10 mouse cellular contexts compared by ENCODE assay signal in the genomic region with DNA sequence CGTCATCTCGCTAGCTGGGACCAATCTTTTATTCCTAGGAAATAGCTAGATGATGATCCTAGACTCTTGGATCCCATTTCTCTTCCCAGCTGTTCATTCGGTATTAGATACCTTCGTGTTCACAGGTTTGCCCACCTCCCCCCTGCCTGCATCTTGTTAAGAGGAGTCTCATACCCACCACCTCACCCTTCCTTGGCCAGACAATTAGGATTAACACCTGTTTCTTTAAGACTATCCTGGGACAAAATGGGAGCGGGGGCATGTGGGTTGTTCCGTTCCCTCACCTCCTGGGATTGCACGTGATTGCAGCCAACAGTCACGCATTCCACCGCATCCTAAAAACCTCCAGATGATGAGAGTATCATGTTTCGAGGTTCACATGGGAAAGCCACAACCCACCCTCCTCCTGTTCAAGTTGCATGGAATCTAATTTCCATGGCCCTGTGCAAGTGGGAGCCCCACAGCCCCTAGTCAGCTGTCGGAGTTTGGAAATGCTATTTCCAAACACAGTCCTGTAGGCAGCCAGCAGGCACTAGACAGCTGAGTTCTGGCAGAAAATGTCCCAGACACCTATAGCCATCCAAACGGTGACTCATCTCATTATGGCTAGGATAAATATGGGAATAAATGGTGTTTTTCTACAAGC. TPM values are rescaled to one million over a fixed set of nuclear protein-coding genes. Genes with fewer than 3 reads are reported as not detected.
DNase-seq lines count a peak whose midpoint lies in the region; ATAC-seq and TF ChIP-seq lines count a peak whose summit lies in the region.
"Had no signal": no experiment of that assay in that cellular context is flagged by ENCODE, and none has a peak within 500 bp of the region (broad histone marks: within the 10 kb centered on the region; RNA-seq: fewer than 3 reads in every experiment).

No protein-coding gene starts in this region.

- no peak for TF ChIP-seq EP300 in heart, adult 2 months (IDR thresholded peaks at IDR 0.05; ENCODE audit: insufficient read depth, low read depth, low read length)

- H3K9me3 ChIP-seq in heart, embryonic 12.5 days (replicated peaks): no peaks in the 10 kb centered on the region
- H3K9me3 ChIP-seq in lung, embryonic 14.5 days (ENCODE audit: low read depth, low read length): no peaks in the 10 kb centered on the region

- no peak for ATAC-seq in heart, embryonic 12.5 days (ENCODE audit: insufficient number of reproducible peaks, low FRiP score)
- ATAC-seq in lung, embryonic 14.5 days (ENCODE audit: insufficient read depth): peak; percentile 85

- TF ChIP-seq POLR2A in heart, adult 2 months (IDR thresholded peaks at IDR 0.05; ENCODE audit: insufficient read depth, low read depth, low read length): no peak

- DNase-seq in heart, adult 2 months: peak; percentile 44 to 69
- peak; percentile 94 for DNase-seq in fibroblast of lung, adult 2 months (ENCODE audit: low read depth)
- peak; percentile 31 to 45 for DNase-seq in heart, postnatal 36 days
- DNase-seq in lung, embryonic 14.5 days: peak; percentile 60
- no peak for DNase-seq in yolk sac, embryonic 10.5 days (ENCODE audit: low spot score)
- no peak for DNase-seq in thymus, postnatal 4 days
- DNase-seq in ovary, postnatal 10 days (ENCODE audit: low spot score): no peak

- peaks cover 1% of the 10 kb centered on the region; the same call in 1 of the 2 replicates for H3K4me1 ChIP-seq in heart, adult 2 months (ENCODE audit: control insufficient read depth, insufficient read depth, low read length)
- peaks cover 4% of the 10 kb centered on the region; the same call in 1 of the 2 replicates for H3K4me1 ChIP-seq in heart, embryonic 12.5 days (replicated peaks)
- no peaks in the 10 kb centered on the region; the same call in 1 of the 2 replicates for H3K4me1 ChIP-seq in lung, embryonic 14.5 days (ENCODE audit: insufficient read depth)

- H3K4me3 ChIP-seq in heart, adult 2 months: no peak overlapping the region
- no peak overlapping the region for H3K4me3 ChIP-seq in heart, embryonic 12.5 days
- no peak overlapping the region for H3K4me3 ChIP-seq in lung, embryonic 14.5 days (ENCODE audit: low read depth, low read length)
- H3K4me3 ChIP-seq: erythroblast, embryonic 14.5 days had no signal

- TF ChIP-seq CTCF in heart, adult 2 months (IDR thresholded peaks at IDR 0.05): no peak
- no peak for TF ChIP-seq CTCF in lung, embryonic 14.5 days (IDR thresholded peaks at IDR 0.05; ENCODE audit: low read depth)

- H3K4me2 ChIP-seq in heart, embryonic 12.5 days: no peak overlapping the region
- H3K4me2 ChIP-seq in lung, embryonic 14.5 days: peak overlapping the region; percentile 32; the same call in 1 of the 2 replicates

- H3K9ac ChIP-seq in heart, adult 2 months (ENCODE audit: low read depth, low read length): no peak overlapping the region
- no peak overlapping the region for H3K9ac ChIP-seq in heart, embryonic 12.5 days
- H3K9ac ChIP-seq in lung, embryonic 14.5 days: no peak overlapping the region

- no peaks in the 10 kb centered on the region for H3K79me2 ChIP-seq in heart, adult 2 months (replicated peaks; ENCODE audit: control insufficient read depth, insufficient read depth, low read length)

- intact Hi-C loops in heart, adult 2 months (cut with DNase I): no loop called here
- intact Hi-C loops in heart, postnatal 36 days (cut with DNase I): no loop called here

- peak overlapping the region; percentile 43 for H3K27ac ChIP-seq in heart, adult 2 months
- no peak overlapping the region for H3K27ac ChIP-seq in heart, embryonic 12.5 days (ENCODE audit: poor library complexity, severe bottlenecking)
- peak overlapping the region; percentile 3; the same call in 1 of the 2 replicates for H3K27ac ChIP-seq in lung, embryonic 14.5 days (ENCODE audit: low read depth)

- WGBS in heart, adult 2 months: 51% methylated on average over 12 of the region's 12 CpGs
- 60% methylated on average over 12 of the region's 12 CpGs for WGBS in heart, embryonic 12.5 days
- WGBS in lung, embryonic 14.5 days: 30% methylated on average over 12 of the region's 12 CpGs

- no peaks in the 10 kb centered on the region for H3K36me3 ChIP-seq in heart, adult 2 months (ENCODE audit: control insufficient read depth, insufficient read depth, low read length)
- H3K36me3 ChIP-seq in heart, embryonic 12.5 days: no peaks in the 10 kb centered on the region
- no peaks in the 10 kb centered on the region for H3K36me3 ChIP-seq in lung, embryonic 14.5 days (ENCODE audit: insufficient read depth)

- H3K27me3 ChIP-seq in heart, adult 2 months (ENCODE audit: control insufficient read depth, insufficient read depth, low read length): no peaks in the 10 kb centered on the region
- H3K27me3 ChIP-seq in heart, embryonic 12.5 days (replicated peaks): 0 out of 2 replicates have a peak, but pooled peaks cover 5% of the 10 kb centered on the region
- no peaks in the 10 kb centered on the region for H3K27me3 ChIP-seq in lung, embryonic 14.5 days (ENCODE audit: insufficient read depth, low read length)

RNA-seq across cellular contexts. Expression of a gene that starts 28.0 kb away (rescaled TPM):
- total RNA-seq in heart, adult 2 months (2021): 1 to 10 TPM; 2.2 to 3.1 TPM
- polyA plus RNA-seq in heart, adult 2 months (2012; rRNA removed): 2.0 and 2.9 TPM in 2 replicates
- polyA plus RNA-seq in heart, embryonic 12.5 days (2016; fragmentation: Nextera tagmentation; extraction: Ambion mirVana): 1.6 and 1.9 TPM in 2 replicates
- total RNA-seq in heart, postnatal 36 days (2021): 1 to 10 TPM; 3.1 TPM
- polyA plus RNA-seq in lung, embryonic 14.5 days (2014; fragmentation: Nextera tagmentation; extraction: Ambion mirVana): 4.4 and 6.0 TPM in 2 replicates
- total RNA-seq: neutrophil, adult 5-6 weeks had no signal
- polyA plus RNA-seq: erythroblast, embryonic 14.5 days had no signal

Comparison
In these comparisons a context has a peak if more than half of its experiments do, and no peak if none do; other contexts are left out.
1. DNase-seq: peak in heart, adult 2 months (2 of 2), fibroblast of lung, adult 2 months (single experiment), heart, postnatal 36 days (2 of 2) and lung, embryonic 14.5 days (single experiment); none in yolk sac, embryonic 10.5 days (single experiment), thymus, postnatal 4 days (single experiment) and ovary, postnatal 10 days (single experiment).